Mouse (Mus musculus) stomach, postnatal 0 days (tissue): Measurements from ENCODE around the gene Atxn7l1.

Experiments used
- CTCF ChIP-seq: IDR thresholded peaks from 2 replicates; pipeline ENCODE4 v1.5.1; 2016; ENCODE audit warnings: antibody characterized with exemption, low read depth, mild to moderate bottlenecking, moderate library complexity
- EP300 ChIP-seq: optimal IDR thresholded peaks from 2 replicates; pipeline ENCODE3; 2016; ENCODE audit warnings: antibody characterized with exemption

- TF ChIP-seq CTCF (no peak), EP300 (no peak)
These were observed 79.1 kb downstream of the Atxn7l1 start for GRCm38 (mm10) chr12:33226596-33226995.
